Mouse (Mus musculus) heart, postnatal 0 days (tissue): ENCODE measurements at regions not wholly inside any gene's neighbourhood (a gene's known extent, or its start where the extent isn't known, plus 50 kb on each side); places are given as distances from the start of the nearest gene placed in this dataset.

ENCODE experiments used
- CTCF ChIP-seq: IDR thresholded peaks from 2 replicates; pipeline ENCODE4 v1.5.1; 2016; ENCODE audit warnings: antibody characterized with exemption, control low read depth, low read depth
- EP300 ChIP-seq: IDR thresholded peaks from 2 replicates; pipeline ENCODE4 v1.6.1; 2016; ENCODE audit warnings: antibody characterized with exemption, low read depth

- TF ChIP-seq CTCF (no peak), EP300 (no peak)
Observed at GRCm38 (mm10) chr15:38403760-38404375, 978.5 kb downstream of the 4930447A16Rik start.
